Mouse (Mus musculus): ENCODE measurements around the gene Pgk2.
"Not testable (repeated sequence)": the region's sequence is repeated elsewhere in the genome, so short reads cannot be mapped to it uniquely, and the experiment has no call there.

Pgk2 gene

GRCm38 (mm10) chr17:40208540-40208939 is at the start of gene Pgk2:
Pgk2 (minus strand) TSS chr17:40208640.
- DNase-seq (ENCODE audit: low spot score in 2 of 2) = no peak

DNA sequence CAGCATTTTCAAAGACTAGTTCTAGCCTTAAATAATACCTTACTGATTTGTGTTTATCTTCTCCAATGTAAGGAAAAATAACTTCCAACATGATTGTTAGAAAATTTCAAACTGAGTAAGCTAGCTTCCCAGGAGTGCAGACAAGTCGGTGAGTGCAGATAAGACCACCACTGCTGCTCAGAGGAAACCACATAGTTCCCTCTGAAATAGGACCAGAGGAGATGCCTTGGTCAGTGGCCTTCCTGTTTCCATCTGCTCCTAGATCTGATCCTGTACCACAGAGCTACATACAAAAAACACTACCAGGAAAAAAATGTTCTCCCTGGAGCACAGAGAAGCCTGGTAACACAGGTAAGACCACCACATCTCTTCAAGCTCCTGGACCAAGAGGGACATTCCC is 44.0 kb upstream of the Pgk2 start:
- DNase-seq (ENCODE audit: low spot score in 2 of 2) = no peak

GRCm38 (mm10) chr17:40242135-40242534 is 33.7 kb upstream of the Pgk2 start, which contains the start of gene Crisp3:
Crisp3 (minus strand) TSS chr17:40242288.
- DNase-seq (ENCODE audit: low spot score in 2 of 2) = no peak

DNA sequence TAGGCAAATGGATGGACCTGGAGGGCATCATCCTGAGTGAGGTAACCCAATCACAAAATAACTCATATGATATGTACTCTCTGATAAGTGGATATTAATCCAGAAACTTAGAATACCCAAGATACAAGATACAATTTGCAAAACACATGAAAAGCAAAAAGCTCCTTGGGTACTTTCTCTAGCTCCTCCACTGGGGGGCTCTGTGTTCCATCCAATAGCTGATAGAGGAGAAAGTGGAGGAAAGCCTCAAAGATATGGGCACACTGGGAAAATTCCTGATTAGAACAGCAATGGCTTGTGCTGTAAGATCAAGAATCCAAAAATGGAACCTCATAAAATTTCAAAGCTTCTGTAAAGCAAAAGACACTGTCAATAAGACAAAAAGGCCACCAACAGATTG is 6.6 kb downstream of the Pgk2 start:
- not testable (repeated sequence) for DNase-seq (ENCODE audit: low spot score in 2 of 2)

DNA sequence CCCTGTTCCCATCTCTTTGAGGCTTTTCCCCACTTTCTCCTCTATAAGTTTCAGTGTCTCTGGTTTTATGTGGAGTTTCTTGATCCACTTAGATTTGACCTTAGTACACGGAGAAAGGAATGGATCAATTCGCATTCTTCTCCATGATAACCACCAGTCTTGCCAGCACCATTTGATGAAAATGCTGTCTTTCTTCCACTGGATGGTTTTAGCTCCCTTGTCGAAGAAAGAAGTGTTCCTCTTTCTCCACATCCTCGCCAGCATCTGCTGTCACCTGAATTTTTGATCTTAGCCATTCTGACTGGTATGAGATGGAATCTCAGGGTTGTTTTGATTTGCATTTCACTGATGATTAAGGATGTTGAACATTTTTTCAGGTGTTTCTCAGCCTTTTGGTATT is 18.2 kb downstream of the Pgk2 start:
- not testable (repeated sequence) for DNase-seq (ENCODE audit: low spot score in 2 of 2)

DNA sequence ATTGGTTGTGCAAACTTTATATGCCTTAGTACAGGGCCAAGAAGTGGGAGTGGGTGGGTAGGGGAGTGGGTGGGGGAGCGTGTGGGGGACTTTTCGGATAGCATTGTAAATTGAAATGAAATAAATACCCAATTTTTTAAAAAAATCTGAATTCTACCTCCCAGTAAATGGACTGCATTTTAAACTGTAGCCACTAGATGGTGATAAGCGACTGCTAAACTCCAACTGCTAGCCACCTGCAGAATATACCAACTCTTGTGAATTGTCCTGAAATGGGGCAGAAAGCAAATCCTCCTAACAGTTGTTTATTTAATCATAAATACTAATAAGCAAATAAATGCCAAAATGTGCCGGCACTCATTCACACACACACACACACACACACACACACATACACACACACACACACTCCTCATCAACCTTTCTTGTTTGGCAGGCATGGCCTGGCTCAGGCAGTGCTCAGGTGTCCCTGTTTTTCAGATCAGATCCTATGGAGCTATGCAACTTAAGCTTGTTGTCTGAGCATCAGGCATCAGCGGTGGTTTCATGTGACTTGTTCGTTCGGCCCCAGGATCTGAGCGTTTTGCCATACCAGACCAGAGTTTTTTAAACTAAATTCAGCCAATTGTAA is 50.6 kb downstream of the Pgk2 start:
- not testable (repeated sequence) for DNase-seq (ENCODE audit: low spot score in 2 of 2)
